Mouse (Mus musculus): ENCODE results near the gene Cdca3.
A peak's percentile ranks its signal among the peaks of the same experiment; 100 is the strongest.
"Not testable (repeated sequence)": the region's sequence is repeated elsewhere in the genome, so short reads cannot be mapped to it uniquely, and the experiment has no call there.

The Cdca3 gene

GRCm38 (mm10) chr6:124828868-124829798 lies at the start of gene Cdca3, which contains the start of gene Usp5:
TSS of gene Cdca3 (plus strand) at chr6:124829547.
TSS of gene Usp5 (minus strand) at chr6:124829484.
- peak; percentile 97 to 98 for DNase-seq (ENCODE audit: low read depth in 1 of 2, low spot score in 2 of 2)

GRCm38 (mm10) chr6:124779984-124780416 lies 49.3 kb upstream of the Cdca3 start:
- DNase-seq (ENCODE audit: low read depth in 1 of 2, low spot score in 2 of 2) = no peak

- DNase-seq (ENCODE audit: low read depth in 1 of 2, low spot score in 2 of 2) = no peak
Measured at GRCm38 (mm10) chr6:124780917-124781316, 48.4 kb upstream of the Cdca3 start.

GRCm38 (mm10) chr6:124782436-124782835 lies 46.9 kb upstream of the Cdca3 start:
- DNase-seq (ENCODE audit: low read depth in 1 of 2, low spot score in 2 of 2) = no peak

- DNase-seq (ENCODE audit: low read depth in 1 of 2, low spot score in 2 of 2) = no peak
Measured at GRCm38 (mm10) chr6:124786756-124787420, 42.5 kb upstream of the Cdca3 start.

- DNase-seq (ENCODE audit: low read depth in 1 of 2, low spot score in 2 of 2) = no peak
Measured at GRCm38 (mm10) chr6:124787722-124788121, 41.6 kb upstream of the Cdca3 start.

GRCm38 (mm10) chr6:124789519-124789918 lies 39.8 kb upstream of the Cdca3 start:
- no peak for DNase-seq (ENCODE audit: low read depth in 1 of 2, low spot score in 2 of 2)

- no peak for DNase-seq (ENCODE audit: low read depth in 1 of 2, low spot score in 2 of 2)
Measured at GRCm38 (mm10) chr6:124790121-124790520, 39.2 kb upstream of the Cdca3 start.

GRCm38 (mm10) chr6:124791911-124792310 lies 37.4 kb upstream of the Cdca3 start:
- DNase-seq (ENCODE audit: low read depth in 1 of 2, low spot score in 2 of 2) = no peak

GRCm38 (mm10) chr6:124795781-124796180 lies 33.6 kb upstream of the Cdca3 start:
- DNase-seq (ENCODE audit: low read depth in 1 of 2, low spot score in 2 of 2) = no peak

- DNase-seq (ENCODE audit: low read depth in 1 of 2, low spot score in 2 of 2) = no peak
Measured at GRCm38 (mm10) chr6:124796200-124796599, 33.1 kb upstream of the Cdca3 start.

GRCm38 (mm10) chr6:124802400-124802799 lies 26.9 kb upstream of the Cdca3 start:
- DNase-seq (ENCODE audit: low read depth in 1 of 2, low spot score in 2 of 2) = not testable (repeated sequence)

- no peak for DNase-seq (ENCODE audit: low read depth in 1 of 2, low spot score in 2 of 2)
Measured at GRCm38 (mm10) chr6:124803061-124803460, 26.3 kb upstream of the Cdca3 start.

- DNase-seq (ENCODE audit: low read depth in 1 of 2, low spot score in 2 of 2) = not testable (repeated sequence)
Measured at GRCm38 (mm10) chr6:124803691-124804090, 25.7 kb upstream of the Cdca3 start.

GRCm38 (mm10) chr6:124804341-124804740 lies 25.0 kb upstream of the Cdca3 start:
- DNase-seq (ENCODE audit: low read depth in 1 of 2, low spot score in 2 of 2) = no peak

- DNase-seq (ENCODE audit: low read depth in 1 of 2, low spot score in 2 of 2) = peak; percentile 80 to 88
Measured at GRCm38 (mm10) chr6:124805341-124806321, 23.7 kb upstream of the Cdca3 start.

- no peak for DNase-seq (ENCODE audit: low read depth in 1 of 2, low spot score in 2 of 2)
Measured at GRCm38 (mm10) chr6:124806446-124807140, 22.8 kb upstream of the Cdca3 start.

GRCm38 (mm10) chr6:124807366-124807765 lies 22.0 kb upstream of the Cdca3 start:
- DNase-seq (ENCODE audit: low read depth in 1 of 2, low spot score in 2 of 2) = no peak

- no peak for DNase-seq (ENCODE audit: low read depth in 1 of 2, low spot score in 2 of 2)
Measured at GRCm38 (mm10) chr6:124807986-124808357, 21.4 kb upstream of the Cdca3 start.

GRCm38 (mm10) chr6:124808358-124809012 lies 20.9 kb upstream of the Cdca3 start, which contains the start of gene Spsb2:
TSS of gene Spsb2 (plus strand) at chr6:124808661.
- no peak for DNase-seq (ENCODE audit: low read depth in 1 of 2, low spot score in 2 of 2)

Data from monocyte, adult 2 months (primary cell).